Mouse (Mus musculus) liver, embryonic 14.5 days (tissue): ENCODE data around the gene Pgam5. TPM values are rescaled to one million over a fixed set of nuclear protein-coding genes. Genes with fewer than 3 reads are reported as not detected.

Source experiments
- ATAC-seq: fragments of 200-750 bp; cut with Nextera tagmentation; 2 replicates; pipeline ENCODE4 v1.8.0; 2017; ENCODE audit warnings: moderate number of reproducible peaks, mild to moderate bottlenecking, moderate library complexity; ENCODE audit not compliant: insufficient read depth
- DNase-seq, 3 experiments: peaks; one replicate each; pipeline ENCODE4 v3.0.0-alpha.2; 2012 to 2013; ENCODE audit warnings: low read depth in 3 of 3, low spot score in 3 of 3
- H3K27ac ChIP-seq: fragments of 300-500 bp; sonication (generic); 2 replicates; pipeline ENCODE4 v1.5.1; 2014; ENCODE audit warnings: moderate library complexity, mild to moderate bottlenecking, control low read depth, inconsistent platforms
- H3K27me3 ChIP-seq: fragments of 300-500 bp; sonication (generic); 2 replicates; pipeline ENCODE4 v1.6.1; 2014; ENCODE audit warnings: mild to moderate bottlenecking, low read length, moderate library complexity; ENCODE audit not compliant: control insufficient read depth, insufficient read depth
- H3K36me3 ChIP-seq: fragments of 300-500 bp; sonication (generic); replicated peaks from 2 replicates; pipeline ENCODE4 v1.6.1; 2014; ENCODE audit warnings: low read depth; ENCODE audit not compliant: control insufficient read depth, insufficient read depth
- H3K4me1 ChIP-seq, 2 experiments: fragments of 200-500 bp in 1 of 2; fragments of 300-500 bp in 1 of 2; sonication (generic) in 1 of 2; replicated peaks; 2 replicates each; pipeline ENCODE4 v1.6.1; 2012 to 2014; ENCODE audit warnings: antibody characterized with exemption in 1 of 2, inconsistent platforms in 1 of 2, low read length in 1 of 2; ENCODE audit not compliant: control insufficient read depth in 2 of 2, insufficient read depth in 2 of 2
- H3K4me2 ChIP-seq: fragments of 300-500 bp; sonication (generic); 2 replicates; pipeline ENCODE4 v1.6.1; 2014; ENCODE audit warnings: low read depth, mild to moderate bottlenecking, control low read depth, moderate library complexity
- H3K4me3 ChIP-seq, 2 experiments: fragments of 200-500 bp in 1 of 2; fragments of 300-500 bp in 1 of 2; sonication (generic) in 1 of 2; 2 replicates each; pipeline ENCODE4 v1.5.1; 2012 to 2014; ENCODE audit warnings: low read depth in 2 of 2, low read length in 2 of 2, mild to moderate bottlenecking in 2 of 2, control low read depth in 1 of 2, inconsistent platforms in 1 of 2, moderate library complexity in 1 of 2; ENCODE audit not compliant: insufficient read depth in 1 of 2
- H3K9ac ChIP-seq: fragments of 300-500 bp; sonication (generic); replicated peaks from 2 replicates; pipeline ENCODE4 v1.6.1; 2014; ENCODE audit warnings: mild to moderate bottlenecking, control low read depth, moderate library complexity
- H3K9me3 ChIP-seq: fragments of 300-500 bp; sonication (generic); 2 replicates; pipeline ENCODE4 v1.6.1; 2016; ENCODE audit warnings: low read length, mixed read lengths; ENCODE audit not compliant: control insufficient read depth
- CTCF ChIP-seq: IDR thresholded peaks from 2 replicates; pipeline ENCODE4 v1.5.1; 2016; ENCODE audit warnings: antibody characterized with exemption, low read depth, control low read depth
- EP300 ChIP-seq: IDR thresholded peaks from 2 replicates; pipeline ENCODE4 v1.6.1; 2016; ENCODE audit warnings: antibody characterized with exemption, low read depth
- WGBS: fragments of 180-500 bp; shearing (Covaris S2); extraction: QIAGEN DNeasy Blood & Tissue Kit; methylation state at CpG from one replicate; pipeline ENCODE4 v1.1.7; 2014; ENCODE audit not compliant: insufficient replicate concordance; 5-methylcytosine and 5-hydroxymethylcytosine counted together
- polyA plus RNA-seq, 2 experiments: library from polyadenylated mRNA; depleted of rRNA in 1 of 2; stranded (reverse) in 1 of 2; unstranded in 1 of 2; fragments of >200 nt; fragmentation: Nextera tagmentation in 1 of 2; extraction: Ambion mirVana in 1 of 2; gene quantifications; 2 replicates each; pipeline versions ENCODE4 v1.2.1 to v1.2.3; 2012 to 2014

Pgam5 gene
- polyA plus RNA-seq, 2 experiments: 17.6 to 26.3 TPM

DNA sequence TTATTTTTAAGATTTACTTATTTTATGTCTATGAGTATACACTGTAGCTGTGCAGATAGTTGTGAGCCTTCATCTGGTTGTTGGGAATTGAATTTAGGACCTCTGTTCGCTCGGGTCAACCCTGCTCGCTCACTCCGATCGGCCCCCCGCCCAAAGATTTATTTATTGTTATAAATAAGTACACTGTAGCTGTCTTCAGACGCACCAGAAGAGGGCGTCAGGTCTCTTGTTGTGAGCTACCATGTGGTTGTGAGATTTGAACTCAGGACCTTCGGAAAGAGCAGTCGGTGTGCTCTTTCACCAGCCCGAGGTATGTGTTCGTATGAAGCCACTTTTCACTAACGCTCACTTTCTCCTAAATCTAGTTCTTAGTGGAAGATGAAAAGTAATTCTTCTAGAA lies 38.1 kb downstream of the Pgam5 start:
- H3K4me1 ChIP-seq: peaks cover 11 to 12% of the 10 kb centered on the region in 2 experiments
- peak overlapping the region; percentile 74 for H3K9ac ChIP-seq
- H3K27me3 ChIP-seq: no peaks in the 10 kb centered on the region
- no peak for TF ChIP-seq EP300
- TF ChIP-seq CTCF: peak; percentile 58
- H3K9me3 ChIP-seq: no peaks in the 10 kb centered on the region
- WGBS: 32% methylated on average over 13 of the region's 13 CpGs
- peak overlapping the region; percentile 89 for H3K4me2 ChIP-seq
- H3K36me3 ChIP-seq: peaks cover 3% of the 10 kb centered on the region; the same call in 1 of the 2 replicates
- DNase-seq (peak; percentile 20 to 33 (median 26)), ATAC-seq (no peak)
- peak overlapping the region; percentile 81 for H3K27ac ChIP-seq
- H3K4me3 ChIP-seq: peak overlapping the region; percentile 55 to 66

- Histone ChIP-seq H3K9ac (peak within 1 kb of the TSS; percentile 74), H3K4me2 (peak within 1 kb of the TSS; percentile 89), H3K36me3 (peaks cover 3% of the 10 kb centered on the region; the same call in 1 of the 2 replicates), H3K27me3 (no peaks in the 10 kb centered on the region), H3K27ac (peak within 1 kb of the TSS; percentile 81), H3K4me1 (peaks cover 11 to 12% of the 10 kb centered on the region in 2 experiments), H3K9me3 (no peaks in the 10 kb centered on the region), H3K4me3 (peak within 1 kb of the TSS; percentile 66 to 73)
- TF ChIP-seq CTCF (no peak), EP300 (peak; percentile 53; the same call in 1 of the 2 replicates)
- ATAC-seq: peak; percentile 97
- under 1% methylated on average over 78 of the region's 81 CpGs for WGBS
- DNase-seq: peak; percentile 88 to 90 (median 89)
Observed at GRCm38 (mm10) chr5:110230780-110231461, 38.8 kb downstream of the Pgam5 start, which contains the start of gene Ankle2. Gene Ankle2 (plus strand): TSS chr5:110231004.

GRCm38 (mm10) chr5:110230401-110230779 lies 39.3 kb downstream of the Pgam5 start:
- H3K27me3 ChIP-seq: no peaks in the 10 kb centered on the region
- WGBS: 6% methylated on average over 8 of the region's 8 CpGs
- H3K4me3 ChIP-seq: peak overlapping the region; percentile 66 to 73
- TF ChIP-seq EP300 (no peak), CTCF (no peak)
- peaks cover 11 to 12% of the 10 kb centered on the region in 2 experiments for H3K4me1 ChIP-seq
- H3K27ac ChIP-seq: peak overlapping the region; percentile 81
- H3K4me2 ChIP-seq: peak overlapping the region; percentile 89
- ATAC-seq (peak; percentile 4; the same call in 1 of the 2 replicates), DNase-seq (no peak)
- no peaks in the 10 kb centered on the region for H3K9me3 ChIP-seq
- H3K9ac ChIP-seq: peak overlapping the region; percentile 74
- H3K36me3 ChIP-seq: no peaks in the 10 kb centered on the region; the same call in 1 of the 2 replicates

DNA sequence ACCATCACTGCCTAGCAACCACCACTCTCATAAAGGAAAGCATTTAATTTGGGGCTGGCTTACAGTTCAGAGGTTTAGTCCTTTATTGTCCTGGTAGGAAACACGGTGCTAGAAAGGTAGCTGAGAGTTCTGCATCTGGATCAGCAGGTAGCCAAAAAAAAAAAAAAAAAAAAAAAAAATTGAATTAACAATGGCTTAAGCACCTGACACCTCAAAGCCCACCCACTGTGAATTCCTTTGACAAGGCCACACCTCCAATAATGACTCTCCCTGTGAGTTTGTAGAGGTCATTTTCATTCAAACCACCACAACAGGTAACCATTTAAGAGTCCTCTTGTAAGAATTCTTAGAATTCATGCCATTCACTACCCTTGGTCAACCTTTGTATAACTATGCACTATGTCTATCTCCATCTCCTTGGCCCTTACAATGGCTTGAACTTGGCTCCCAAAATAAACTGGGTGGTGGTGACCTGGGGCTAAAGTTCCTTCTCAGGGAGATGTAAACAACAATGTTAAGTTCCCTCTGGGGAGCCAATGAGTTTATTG lies 42.3 kb downstream of the Pgam5 start:
- DNase-seq: no peak
- ATAC-seq: no peak

DNA sequence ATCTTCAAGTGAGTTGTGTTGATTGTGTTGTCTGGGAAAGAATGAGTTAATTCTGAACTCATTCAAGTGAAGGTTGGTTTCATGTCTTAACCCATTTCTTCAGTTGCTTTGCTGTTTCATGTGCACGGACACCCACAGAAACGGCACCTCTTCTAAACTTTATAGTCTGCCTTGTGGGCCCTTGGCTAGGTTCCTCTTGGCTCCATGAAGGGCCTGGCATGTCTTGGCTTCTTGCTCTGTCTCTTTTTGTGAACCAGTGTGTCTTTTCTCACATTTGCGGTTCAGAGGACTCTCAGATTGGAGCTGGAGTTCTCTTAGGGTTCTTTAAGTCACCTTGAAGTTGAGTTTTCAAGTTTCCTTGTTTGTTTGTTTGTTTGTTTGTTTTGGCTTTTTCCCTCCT lies 44.7 kb downstream of the Pgam5 start:
- no peaks in the 10 kb centered on the region for H3K27me3 ChIP-seq

More for the DNA sequence above, 42.3 kb downstream of the Pgam5 start:
- Histone ChIP-seq H3K9ac (no peak overlapping the region), H3K4me1 (peaks cover 8 to 10% of the 10 kb centered on the region in 2 experiments), H3K9me3 (no peaks in the 10 kb centered on the region), H3K27me3 (no peaks in the 10 kb centered on the region), H3K4me3 (no peak overlapping the region), H3K36me3 (peaks cover 6% of the 10 kb centered on the region), H3K27ac (no peak overlapping the region), H3K4me2 (no peak overlapping the region)
- WGBS: 68% methylated on average over 1 of the region's 1 CpGs
- TF ChIP-seq CTCF (no peak), EP300 (no peak)

More for the DNA sequence above, 44.7 kb downstream of the Pgam5 start:
- Histone ChIP-seq H3K4me1 (peaks cover under 1 to 3% of the 10 kb centered on the region in 2 experiments; a peak in 2 of 4 replicates), H3K9ac (no peak overlapping the region), H3K4me2 (no peak overlapping the region), H3K36me3 (peaks cover 22% of the 10 kb centered on the region), H3K4me3 (no peak overlapping the region), H3K9me3 (no peaks in the 10 kb centered on the region), H3K27ac (no peak overlapping the region)
- TF ChIP-seq EP300 (no peak), CTCF (no peak)
- 79% methylated on average over 3 of the region's 3 CpGs for WGBS
- DNase-seq (no peak), ATAC-seq (no peak)
